Mouse (Mus musculus): ENCODE data around the gene Rap2a.

- TF ChIP-seq CTCF (IDR thresholded peaks at IDR 0.05; ENCODE audit: borderline replicate concordance, insufficient read depth, low read length) (no peak; the same call in 1 of the 2 replicates), POLR2A (IDR thresholded peaks at IDR 0.05; ENCODE audit: low read depth, low read length) (no peak)
Observed at GRCm38 (mm10) chr14:120539626-120540025, 61.4 kb downstream of the Rap2a start.

All from embryonic fibroblast, embryonic 13.5 days (primary cell).